Mouse (Mus musculus): ENCODE measurements around the gene D030056L22Rik. TPM values are rescaled to one million over a fixed set of nuclear protein-coding genes. Genes with fewer than 3 reads are reported as not detected.

D030056L22Rik gene
- total and polyA plus RNA-seq, 3 experiments, result 4.7 to 11.1 (median 10.9) TPM

GRCm38 (mm10) chr19:18749598-18750339 lies 36.8 kb downstream of the D030056L22Rik start, which contains the start of gene Trpm6:
TSS of gene Trpm6 (plus strand) at chr19:18749983.
- peak in 1 of 2 experiments; percentile 19 for DNase-seq
- Histone ChIP-seq H3K27ac (no peak within 1 kb of the TSS), H3K9ac (ENCODE audit: low read depth, low read length) (peak within 1 kb of the TSS; percentile 45; the same call in 1 of the 2 replicates), H3K36me3 (ENCODE audit: control insufficient read depth, insufficient read depth, low read length) (no peaks in the 10 kb centered on the region), H3K79me2 (replicated peaks; ENCODE audit: control insufficient read depth, insufficient read depth, low read length) (no peaks in the 10 kb centered on the region), H3K27me3 (ENCODE audit: control insufficient read depth, insufficient read depth, low read length) (no peaks in the 10 kb centered on the region), H3K4me3 (no peak within 1 kb of the TSS), H3K4me1 (ENCODE audit: control insufficient read depth, insufficient read depth, low read length) (no peaks in the 10 kb centered on the region)
- intact Hi-C loops (cut with DNase I), result no loop called here
- 9% methylated on average over 41 of the region's 41 CpGs for WGBS
- TF ChIP-seq POLR2A (IDR thresholded peaks at IDR 0.05; ENCODE audit: insufficient read depth, low read depth, low read length), result no peak
- TF ChIP-seq EP300 (IDR thresholded peaks at IDR 0.05; ENCODE audit: insufficient read depth, low read depth, low read length), result no peak
- no peak for TF ChIP-seq CTCF (IDR thresholded peaks at IDR 0.05)

- no peak for DNase-seq
Measured at GRCm38 (mm10) chr19:18757191-18757590, 44.2 kb downstream of the D030056L22Rik start.

GRCm38 (mm10) chr19:18757706-18758105 lies 44.7 kb downstream of the D030056L22Rik start:
- Histone ChIP-seq H3K36me3 (ENCODE audit: control insufficient read depth, insufficient read depth, low read length) (no peaks in the 10 kb centered on the region), H3K4me1 (ENCODE audit: control insufficient read depth, insufficient read depth, low read length) (no peaks in the 10 kb centered on the region), H3K9ac (ENCODE audit: low read depth, low read length) (no peak overlapping the region), H3K79me2 (replicated peaks; ENCODE audit: control insufficient read depth, insufficient read depth, low read length) (no peaks in the 10 kb centered on the region), H3K4me3 (no peak overlapping the region), H3K27me3 (ENCODE audit: control insufficient read depth, insufficient read depth, low read length) (no peaks in the 10 kb centered on the region), H3K27ac (no peak overlapping the region)
- TF ChIP-seq CTCF (IDR thresholded peaks at IDR 0.05) (no peak), POLR2A (IDR thresholded peaks at IDR 0.05; ENCODE audit: insufficient read depth, low read depth, low read length) (no peak), EP300 (IDR thresholded peaks at IDR 0.05; ENCODE audit: insufficient read depth, low read depth, low read length) (no peak)
- no peak for DNase-seq
- intact Hi-C loops (cut with DNase I), result no loop called here
- WGBS, result 54% methylated on average over 4 of the region's 4 CpGs

More at GRCm38 (mm10) chr19:18757191-18757590, 44.2 kb downstream of the D030056L22Rik start:
- Histone ChIP-seq H3K9ac (ENCODE audit: low read depth, low read length) (no peak overlapping the region), H3K27me3 (ENCODE audit: control insufficient read depth, insufficient read depth, low read length) (no peaks in the 10 kb centered on the region), H3K36me3 (ENCODE audit: control insufficient read depth, insufficient read depth, low read length) (no peaks in the 10 kb centered on the region), H3K79me2 (replicated peaks; ENCODE audit: control insufficient read depth, insufficient read depth, low read length) (no peaks in the 10 kb centered on the region), H3K4me1 (ENCODE audit: control insufficient read depth, insufficient read depth, low read length) (no peaks in the 10 kb centered on the region), H3K27ac (no peak overlapping the region), H3K4me3 (no peak overlapping the region)
- intact Hi-C loops (cut with DNase I), result no loop called here
- no peak for TF ChIP-seq POLR2A (IDR thresholded peaks at IDR 0.05; ENCODE audit: insufficient read depth, low read depth, low read length)
- no peak for TF ChIP-seq EP300 (IDR thresholded peaks at IDR 0.05; ENCODE audit: insufficient read depth, low read depth, low read length)
- TF ChIP-seq CTCF (IDR thresholded peaks at IDR 0.05), result no peak

GRCm38 (mm10) chr19:18758269-18758668 lies 45.3 kb downstream of the D030056L22Rik start:
- H3K4me1 ChIP-seq (ENCODE audit: control insufficient read depth, insufficient read depth, low read length), result no peaks in the 10 kb centered on the region
- H3K4me3 ChIP-seq, result no peak overlapping the region
- no peak overlapping the region for H3K27ac ChIP-seq
- intact Hi-C loops (cut with DNase I), result no loop called here
- TF ChIP-seq EP300 (IDR thresholded peaks at IDR 0.05; ENCODE audit: insufficient read depth, low read depth, low read length) (no peak), CTCF (IDR thresholded peaks at IDR 0.05) (no peak), POLR2A (IDR thresholded peaks at IDR 0.05; ENCODE audit: insufficient read depth, low read depth, low read length) (no peak)
- DNase-seq, result no peak
- no peaks in the 10 kb centered on the region for H3K79me2 ChIP-seq (replicated peaks; ENCODE audit: control insufficient read depth, insufficient read depth, low read length)
- H3K36me3 ChIP-seq (ENCODE audit: control insufficient read depth, insufficient read depth, low read length), result no peaks in the 10 kb centered on the region
- no peak overlapping the region for H3K9ac ChIP-seq (ENCODE audit: low read depth, low read length)
- WGBS, result 35% methylated on average over 6 of the region's 6 CpGs
- H3K27me3 ChIP-seq (ENCODE audit: control insufficient read depth, insufficient read depth, low read length), result no peaks in the 10 kb centered on the region

DNA sequence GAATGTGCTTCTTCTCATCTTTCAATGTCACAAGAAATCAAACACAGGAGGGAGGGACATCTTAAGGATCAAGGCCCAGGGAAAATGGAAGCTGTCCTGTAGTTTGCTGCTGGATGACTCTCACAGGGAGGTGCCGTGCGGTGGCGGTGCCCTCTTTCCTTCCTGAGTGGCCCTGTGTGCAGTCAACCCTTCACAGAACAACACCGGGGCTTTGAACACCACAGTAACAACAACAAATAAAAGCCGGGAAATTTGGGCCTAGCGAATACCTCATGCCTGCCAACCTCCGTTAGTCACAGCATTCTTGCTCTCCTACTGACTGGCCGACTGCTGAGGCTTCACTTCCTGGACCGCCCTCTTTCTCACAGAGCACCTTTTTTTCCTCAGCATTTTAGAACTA lies 45.9 kb downstream of the D030056L22Rik start:
- Histone ChIP-seq H3K4me3 (no peak overlapping the region), H3K27me3 (ENCODE audit: control insufficient read depth, insufficient read depth, low read length) (no peaks in the 10 kb centered on the region), H3K27ac (no peak overlapping the region), H3K36me3 (ENCODE audit: control insufficient read depth, insufficient read depth, low read length) (no peaks in the 10 kb centered on the region), H3K79me2 (replicated peaks; ENCODE audit: control insufficient read depth, insufficient read depth, low read length) (no peaks in the 10 kb centered on the region), H3K9ac (ENCODE audit: low read depth, low read length) (no peak overlapping the region), H3K4me1 (ENCODE audit: control insufficient read depth, insufficient read depth, low read length) (no peaks in the 10 kb centered on the region)
- intact Hi-C loops (cut with DNase I), result no loop called here
- TF ChIP-seq CTCF (IDR thresholded peaks at IDR 0.05) (no peak), EP300 (IDR thresholded peaks at IDR 0.05; ENCODE audit: insufficient read depth, low read depth, low read length) (no peak), POLR2A (IDR thresholded peaks at IDR 0.05; ENCODE audit: insufficient read depth, low read depth, low read length) (no peak)
- WGBS, result 40% methylated on average over 9 of the region's 9 CpGs
- no peak for DNase-seq

DNA sequence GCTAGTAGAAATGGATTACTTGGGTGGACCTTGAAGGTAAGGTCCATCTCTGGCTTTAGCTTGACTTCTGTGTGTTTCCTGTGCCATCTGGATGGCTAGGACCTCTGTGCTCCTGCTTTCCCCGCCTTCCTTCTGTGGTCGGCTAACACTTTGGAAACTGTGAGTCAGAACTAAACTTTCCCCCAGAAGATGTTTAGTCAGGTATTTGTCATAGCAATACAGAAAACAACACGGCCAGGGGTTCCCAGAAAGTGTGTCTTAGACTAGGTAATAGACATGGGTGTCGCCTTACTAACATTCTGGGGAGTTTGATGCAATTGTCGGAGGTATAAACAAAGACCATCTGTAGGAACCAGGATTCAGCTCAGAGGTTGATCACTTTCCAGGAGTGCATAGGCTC lies 53.4 kb downstream of the D030056L22Rik start:
- DNase-seq, result no peak
- no peaks in the 10 kb centered on the region for H3K4me1 ChIP-seq (ENCODE audit: control insufficient read depth, insufficient read depth, low read length)
- no peak overlapping the region for H3K9ac ChIP-seq (ENCODE audit: low read depth, low read length)
- intact Hi-C loops (cut with DNase I), result no loop called here
- no peak overlapping the region for H3K27ac ChIP-seq
- H3K27me3 ChIP-seq (ENCODE audit: control insufficient read depth, insufficient read depth, low read length), result no peaks in the 10 kb centered on the region
- TF ChIP-seq EP300 (IDR thresholded peaks at IDR 0.05; ENCODE audit: insufficient read depth, low read depth, low read length), result no peak
- TF ChIP-seq POLR2A (IDR thresholded peaks at IDR 0.05; ENCODE audit: insufficient read depth, low read depth, low read length), result no peak
- TF ChIP-seq CTCF (IDR thresholded peaks at IDR 0.05), result no peak
- no peaks in the 10 kb centered on the region for H3K36me3 ChIP-seq (ENCODE audit: control insufficient read depth, insufficient read depth, low read length)
- 63% methylated on average over 5 of the region's 5 CpGs for WGBS
- no peaks in the 10 kb centered on the region for H3K79me2 ChIP-seq (replicated peaks; ENCODE audit: control insufficient read depth, insufficient read depth, low read length)
- no peak overlapping the region for H3K4me3 ChIP-seq

Other genes with a start within 250 kb of the D030056L22Rik start
- 10 to 100 TPM; 35.3 to 37.6 TPM for gene Ostf1, start 81.4 kb upstream of the D030056L22Rik start, total RNA-seq (2021)
- 29.5 and 31.5 TPM in 2 replicates for gene Ostf1, start 81.4 kb upstream of the D030056L22Rik start, polyA plus RNA-seq (2012; rRNA removed)
- 1 to 10 TPM; 2.3 to 2.5 TPM for gene Nmrk1, start 81.2 kb upstream of the D030056L22Rik start, total RNA-seq (2021)
- 5.4 and 9.7 TPM in 2 replicates for gene Nmrk1, start 81.2 kb upstream of the D030056L22Rik start, polyA plus RNA-seq (2012; rRNA removed)
- 10 to 100 TPM; 32.8 to 36.4 TPM for gene Carnmt1, start 42.4 kb upstream of the D030056L22Rik start, total RNA-seq (2021)
- 13.0 and 23.3 TPM in 2 replicates for gene Carnmt1, start 42.4 kb upstream of the D030056L22Rik start, polyA plus RNA-seq (2012; rRNA removed)
- under 1 TPM; 0.05 to 0.16 TPM for gene Trpm6, start 36.8 kb downstream of the D030056L22Rik start, total RNA-seq (2021)
- gene Trpm6, start 36.8 kb downstream of the D030056L22Rik start, polyA plus RNA-seq (2012; rRNA removed), result 0.06 and 0.14 TPM in 2 replicates

Data from heart, adult 2 months (tissue).